Mouse (Mus musculus): ENCODE results near the gene Acot12.

The Acot12 gene

DNA sequence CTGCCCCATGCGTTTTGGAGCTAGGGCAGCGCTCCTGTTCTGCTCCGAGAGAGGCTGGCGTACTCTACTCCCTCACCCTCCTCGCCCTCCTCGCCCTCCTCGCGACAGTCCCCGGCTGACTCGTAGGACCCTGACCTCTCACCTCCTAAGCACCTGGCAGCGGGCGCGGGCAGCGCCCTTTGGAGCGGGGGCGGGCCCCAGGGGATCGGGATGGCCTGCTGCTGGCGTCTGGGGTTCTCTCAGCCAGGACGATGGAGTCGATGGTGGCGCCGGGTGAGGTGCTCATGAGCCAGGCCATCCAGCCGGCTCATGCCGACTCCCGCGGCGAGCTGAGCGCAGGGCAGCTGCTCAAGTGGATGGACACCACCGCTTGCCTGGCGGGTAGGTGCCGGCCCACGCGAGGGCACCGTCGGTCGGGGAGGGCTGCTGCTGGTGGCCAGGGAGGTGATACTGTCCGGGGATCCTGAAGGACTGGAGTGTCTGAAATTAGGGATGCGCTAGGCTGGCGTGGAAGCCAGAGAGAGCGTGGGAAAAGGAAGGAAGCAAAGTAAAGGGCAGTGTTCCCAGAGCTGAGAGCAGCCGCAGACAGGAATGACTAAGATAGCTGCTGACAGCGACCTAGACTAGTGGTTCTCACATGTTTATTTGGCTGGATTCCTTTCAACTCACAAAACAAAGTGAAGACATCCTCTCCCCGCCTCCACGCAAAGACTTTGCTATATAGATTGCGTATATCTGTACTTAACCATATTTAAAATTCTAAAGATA is at the start of gene Acot12:
Gene Acot12 (plus strand): TSS at position 233 of the 768 bp plus-strand sequence.
- peak; percentile 68 to 77 for DNase-seq

DNA sequence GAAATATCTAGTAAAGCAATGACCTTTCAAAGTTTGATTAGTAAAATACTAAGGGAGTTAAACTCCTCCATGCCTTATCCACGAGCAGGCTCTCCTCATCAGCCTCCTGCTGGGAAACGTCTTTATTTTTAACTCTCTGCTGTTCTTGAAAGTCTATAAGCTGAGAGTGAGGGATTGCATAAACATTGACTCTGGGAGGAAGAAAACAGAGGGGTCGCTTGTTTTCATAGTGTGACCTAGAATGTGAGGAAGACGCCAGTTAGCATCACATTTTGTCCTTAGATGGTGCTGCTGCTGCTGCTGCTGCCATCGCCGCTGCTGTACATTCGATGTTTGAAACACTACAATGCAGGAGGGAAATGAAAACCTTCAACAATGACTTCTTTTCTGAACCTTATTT is 47.7 kb upstream of the Acot12 start:
- no peak for DNase-seq

DNA sequence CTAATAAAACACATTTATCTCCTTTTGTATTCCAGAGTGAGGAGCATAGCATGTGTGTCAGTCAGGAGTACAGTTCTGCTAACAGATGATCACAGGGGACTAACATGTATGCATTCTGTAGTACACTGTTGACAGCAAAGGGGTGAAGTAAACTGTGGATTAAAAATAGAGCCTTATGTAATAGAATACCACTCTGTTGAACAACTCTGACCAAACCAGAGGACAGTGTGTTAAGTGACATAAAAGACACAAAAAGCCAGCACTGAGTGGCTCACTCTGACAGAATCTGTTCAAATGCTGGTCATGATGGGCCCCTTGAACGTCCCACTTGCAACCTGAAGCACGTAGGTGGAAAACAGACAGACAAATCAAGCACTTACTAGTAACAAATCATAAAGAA is 45.9 kb upstream of the Acot12 start:
- DNase-seq = no peak

DNA sequence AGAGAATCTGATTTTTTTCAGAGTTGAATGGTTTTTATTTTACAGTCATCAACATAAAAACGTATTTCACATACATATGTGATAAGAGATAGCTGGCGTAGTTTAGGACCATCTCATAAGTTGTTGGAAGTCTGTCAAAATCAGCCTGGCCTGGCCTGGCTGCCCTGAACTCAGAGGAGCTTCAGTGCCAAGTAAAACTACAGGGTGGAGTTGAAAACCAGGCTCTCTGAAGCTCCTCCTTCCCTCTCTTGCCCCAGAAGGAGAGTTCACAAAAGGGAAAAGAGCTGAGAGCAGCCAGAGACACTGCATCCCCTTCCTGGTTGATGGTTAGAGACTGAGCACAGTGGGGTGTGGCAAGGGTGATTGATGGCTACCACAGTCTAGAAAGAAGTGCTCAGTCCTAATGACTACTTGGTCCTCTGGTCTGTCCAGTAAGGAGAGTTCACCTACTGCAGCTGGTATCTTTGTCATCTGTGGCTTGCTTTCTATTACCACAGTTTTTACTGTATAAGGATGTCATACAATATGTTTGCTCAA is 45.1 kb upstream of the Acot12 start:
- no peak for DNase-seq

DNA sequence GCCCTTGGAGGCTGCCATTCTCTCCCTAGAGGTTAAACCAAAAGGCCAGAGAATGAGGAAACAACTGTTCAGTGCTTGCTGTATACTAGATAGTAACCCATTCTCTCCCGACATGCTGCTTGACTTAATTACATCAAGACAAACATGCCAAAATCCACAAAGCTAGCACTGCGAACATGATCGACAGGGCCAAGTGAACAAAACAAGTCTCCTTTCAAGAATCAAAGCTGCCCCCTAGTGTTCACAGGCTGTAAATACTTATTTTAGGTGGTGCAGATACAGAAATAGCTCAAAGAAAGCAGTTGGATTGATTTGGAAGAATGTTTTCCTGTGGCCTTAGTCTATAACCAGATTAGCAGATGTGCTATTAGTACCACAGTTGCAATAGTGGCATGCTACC is 44.3 kb upstream of the Acot12 start:
- peak; percentile 71 to 83 for DNase-seq

DNA sequence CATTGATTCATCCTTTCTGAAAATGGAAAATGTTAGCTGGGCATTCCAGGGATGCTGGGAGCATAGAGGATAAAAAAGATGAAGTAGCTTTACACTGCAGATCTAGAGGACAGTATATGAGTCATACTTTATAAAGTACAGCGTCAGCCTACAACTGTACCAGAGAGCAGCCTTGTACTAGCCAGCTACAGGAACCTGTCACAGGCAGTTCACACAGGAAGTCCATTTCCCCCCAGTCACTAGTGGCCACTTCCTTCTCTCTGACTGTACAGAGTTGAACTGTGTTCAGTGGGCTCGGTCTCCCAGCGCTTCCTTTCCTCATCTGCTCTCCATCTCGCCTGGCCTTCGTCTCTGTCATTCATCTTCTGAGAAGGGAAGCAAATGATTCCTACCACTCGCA is 39.0 kb upstream of the Acot12 start:
- no peak for DNase-seq

DNA sequence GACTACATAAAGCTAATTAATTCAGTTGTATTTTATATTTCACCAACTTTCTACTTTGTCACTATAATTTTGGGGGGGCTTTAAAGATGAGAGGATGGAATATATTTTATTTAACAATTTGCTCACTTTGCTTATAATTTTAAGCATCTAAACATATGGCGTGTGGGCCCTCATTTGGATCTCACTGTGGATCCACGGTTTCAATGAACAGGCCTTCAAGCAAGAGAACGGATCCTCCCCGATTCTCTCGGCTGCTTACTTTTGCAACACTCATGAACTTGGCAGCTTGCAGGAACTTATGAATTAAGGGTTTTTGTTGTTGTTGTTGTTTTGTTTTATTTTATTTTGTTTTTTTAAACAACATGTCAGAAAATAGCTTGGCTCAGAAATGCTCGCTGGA is 21.8 kb upstream of the Acot12 start:
- DNase-seq = no peak

DNA sequence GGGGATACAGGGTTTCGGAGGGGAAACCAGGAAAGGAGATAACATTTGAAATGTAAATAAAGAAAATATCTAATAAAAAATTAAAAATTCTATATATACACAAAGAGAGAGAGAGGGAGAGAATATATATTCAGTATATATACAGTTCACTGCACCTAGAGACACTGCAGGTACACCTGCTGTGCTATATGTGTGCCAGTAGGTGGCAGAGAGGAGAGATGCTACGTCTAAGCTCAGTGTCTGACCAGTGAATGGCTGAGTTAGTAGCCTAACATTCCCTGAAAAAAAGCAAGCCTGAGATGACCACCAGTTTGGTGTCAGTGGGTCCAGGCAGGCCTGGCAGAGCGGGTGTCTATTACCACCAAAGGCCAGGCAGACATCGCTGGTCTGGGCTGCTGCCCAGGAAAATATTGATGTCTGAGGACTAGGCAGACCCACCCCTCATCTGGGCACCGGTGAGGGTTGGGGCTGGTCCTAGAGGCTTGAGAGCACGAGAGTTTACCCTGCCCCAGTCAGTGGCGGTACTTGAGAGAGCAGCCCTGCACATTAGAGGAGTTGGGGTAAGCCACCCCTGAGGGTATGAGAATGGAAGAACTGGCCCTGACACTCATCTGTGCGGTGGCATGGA is 18.1 kb upstream of the Acot12 start:
- peak in 1 of 2 experiments; percentile 24 for DNase-seq

DNA sequence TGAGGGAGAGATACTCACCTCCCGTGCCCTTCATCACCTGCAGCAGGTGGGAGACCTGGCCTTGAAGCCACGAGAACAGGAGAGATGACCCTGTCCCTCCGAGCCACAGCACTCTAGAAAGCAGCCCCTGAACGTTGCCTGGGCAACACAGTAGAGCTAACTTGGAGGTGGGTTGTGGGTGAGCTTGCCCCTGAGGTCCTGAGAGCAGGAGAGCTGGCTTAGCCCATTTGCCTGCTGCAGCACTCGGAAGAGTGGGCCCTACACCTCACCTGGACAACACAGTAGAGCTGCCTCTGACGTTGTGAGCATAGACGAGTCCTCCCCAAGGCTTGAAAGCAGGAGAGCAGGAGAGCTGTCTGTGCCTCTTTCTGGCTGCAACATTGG is 17.6 kb upstream of the Acot12 start:
- DNase-seq = no peak

DNA sequence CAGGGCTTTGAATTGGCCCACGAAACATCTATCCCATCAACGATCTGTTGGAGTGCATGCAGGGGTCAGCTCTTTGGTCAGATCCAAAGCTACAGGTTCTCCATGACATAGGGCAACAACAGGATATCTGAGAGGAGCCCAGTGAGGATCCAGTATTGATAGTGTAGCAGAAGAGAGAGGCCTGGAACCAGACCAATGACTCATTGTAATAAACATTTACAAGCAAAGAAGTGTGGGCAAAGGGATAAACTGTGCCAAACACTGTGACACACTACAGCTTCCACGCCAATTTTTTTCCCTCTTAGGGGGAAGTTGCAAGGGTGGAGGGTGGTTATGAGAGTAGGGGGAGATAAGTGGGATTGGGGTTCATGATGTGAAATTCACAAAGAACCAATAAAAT is 17.1 kb upstream of the Acot12 start:
- DNase-seq = no peak

DNA sequence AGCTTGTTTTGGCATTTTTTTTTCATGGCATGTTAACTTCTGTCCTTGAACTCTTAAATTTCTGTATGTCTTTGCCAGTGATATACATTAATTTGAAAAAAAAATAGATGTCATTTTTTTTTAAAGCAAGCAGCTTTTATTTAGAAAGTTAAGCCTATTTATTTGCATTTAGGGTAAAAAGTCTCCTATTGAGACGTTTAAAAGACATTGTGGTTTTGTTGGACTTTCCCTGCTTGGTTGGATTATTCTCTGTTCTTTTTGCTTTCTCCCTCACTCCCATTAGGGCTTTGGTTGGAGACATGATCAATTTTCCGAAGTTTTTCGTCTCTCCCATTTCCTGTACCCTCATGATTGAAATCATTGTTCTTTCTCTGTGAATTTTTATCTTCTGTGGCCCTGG is 16.2 kb upstream of the Acot12 start:
- no peak for DNase-seq

DNA sequence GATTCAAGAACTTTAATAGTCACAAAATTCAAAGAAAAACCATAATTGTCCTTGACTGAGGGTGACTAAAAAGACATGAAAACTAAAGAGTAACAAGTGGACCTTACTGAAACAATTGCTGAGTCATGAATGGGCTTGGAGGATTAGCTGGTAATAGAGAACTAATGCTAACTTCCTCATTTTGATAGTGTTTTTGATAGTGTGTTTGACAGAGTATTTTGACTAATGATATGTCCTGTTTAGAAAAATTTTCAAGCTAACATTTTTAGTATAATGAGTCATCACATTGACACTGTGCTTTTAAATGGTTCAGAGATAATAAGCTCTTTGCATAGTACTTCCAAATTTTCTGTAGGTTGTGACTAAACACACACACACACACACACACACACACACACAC is 13.4 kb upstream of the Acot12 start:
- DNase-seq = no peak

DNA sequence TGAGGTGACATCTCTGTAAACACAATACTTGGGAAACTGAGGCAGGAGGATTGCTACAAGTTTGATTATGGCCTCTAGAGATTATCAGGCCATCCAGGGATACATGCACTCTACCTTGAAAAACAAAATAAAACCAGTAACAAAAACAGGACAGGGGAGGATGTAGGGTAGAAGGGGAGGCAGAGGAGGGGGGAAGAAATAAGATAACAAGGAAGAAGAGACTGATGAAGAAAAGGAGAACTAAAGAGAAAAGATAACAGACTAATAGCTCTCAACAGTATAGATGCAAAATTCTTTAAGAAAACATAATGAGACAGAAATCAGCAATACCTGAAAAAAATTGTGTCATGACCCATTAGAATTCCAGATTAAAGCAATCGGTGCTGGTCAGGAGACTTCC is 4.1 kb upstream of the Acot12 start:
- DNase-seq = no peak

DNA sequence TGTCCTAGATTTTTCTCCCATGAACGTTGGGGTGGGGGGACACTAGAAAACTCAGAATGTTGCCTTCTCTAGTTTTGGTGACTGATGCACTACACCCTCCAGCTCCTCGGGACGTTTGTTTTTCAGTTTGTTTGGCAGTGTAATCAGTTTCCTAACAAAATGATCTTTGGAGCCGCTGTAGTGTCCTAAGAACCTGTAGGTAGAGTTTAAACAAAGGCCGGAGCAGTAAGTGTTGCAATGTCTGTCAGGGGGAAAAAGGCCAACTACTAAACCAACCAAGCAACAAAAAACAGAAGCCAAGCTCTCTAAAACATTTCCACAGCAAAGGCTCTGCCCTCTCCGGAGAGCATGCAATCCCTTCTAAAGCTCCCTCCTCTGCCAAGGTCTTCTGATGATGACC is 461 bp upstream of the Acot12 start:
- no peak for DNase-seq

DNA sequence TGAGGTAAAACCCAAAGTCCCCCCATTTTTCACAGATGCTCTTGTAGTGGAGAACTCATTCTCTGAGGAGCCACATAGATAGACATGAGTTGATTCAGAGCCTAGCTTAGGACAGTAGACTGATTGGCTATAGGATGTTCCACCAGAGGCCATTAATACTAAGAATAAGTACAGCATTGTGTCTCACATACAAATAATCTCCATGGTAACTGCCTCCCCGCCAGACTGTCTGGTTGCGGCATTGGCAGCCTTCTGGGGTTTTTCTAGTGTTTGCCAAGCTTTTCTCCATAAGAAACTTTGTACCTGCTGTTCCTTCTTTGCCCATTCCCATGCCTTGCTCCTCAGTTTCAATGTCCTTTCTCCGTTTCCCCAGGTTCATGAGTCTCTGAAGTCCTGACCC is 1.9 kb downstream of the Acot12 start:
- DNase-seq = no peak

DNA sequence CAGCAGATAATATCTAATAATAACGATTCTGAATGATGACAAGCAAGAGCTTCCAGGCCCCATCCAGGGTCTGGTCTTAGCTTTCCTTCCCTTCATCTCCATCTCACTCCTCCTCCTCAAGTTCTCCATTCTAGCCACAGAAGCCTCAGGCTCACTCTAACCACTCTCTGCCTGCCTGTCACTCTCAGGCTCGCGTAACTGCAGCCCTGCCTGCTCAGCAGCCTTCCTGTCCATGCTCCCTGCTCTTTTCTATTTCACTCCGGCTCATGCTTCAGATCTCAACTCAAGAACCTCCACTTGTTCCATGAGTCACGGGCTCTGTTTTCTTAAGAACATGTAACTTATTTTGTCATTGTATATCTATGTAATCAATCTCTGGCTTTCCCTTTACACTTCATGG is 5.2 kb downstream of the Acot12 start:
- DNase-seq = no peak

DNA sequence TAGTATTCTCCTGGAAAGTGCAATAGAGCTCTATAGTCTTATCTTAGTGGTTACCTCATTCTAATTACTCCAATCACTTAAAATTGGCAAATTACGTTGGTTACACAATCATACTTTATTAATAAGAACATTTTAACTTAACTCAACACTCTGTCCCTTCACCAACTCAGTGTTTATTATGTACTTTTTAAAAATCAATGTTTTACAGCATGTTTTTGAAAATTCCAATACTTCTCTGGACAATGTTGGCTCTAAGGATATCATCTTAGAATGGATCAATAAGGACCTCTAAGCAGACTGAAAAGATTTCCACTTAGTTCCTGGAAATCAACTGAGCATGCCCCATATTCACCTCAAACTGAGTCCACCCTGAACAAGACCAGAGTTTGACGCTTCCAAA is 7.1 kb downstream of the Acot12 start:
- no peak for DNase-seq

DNA sequence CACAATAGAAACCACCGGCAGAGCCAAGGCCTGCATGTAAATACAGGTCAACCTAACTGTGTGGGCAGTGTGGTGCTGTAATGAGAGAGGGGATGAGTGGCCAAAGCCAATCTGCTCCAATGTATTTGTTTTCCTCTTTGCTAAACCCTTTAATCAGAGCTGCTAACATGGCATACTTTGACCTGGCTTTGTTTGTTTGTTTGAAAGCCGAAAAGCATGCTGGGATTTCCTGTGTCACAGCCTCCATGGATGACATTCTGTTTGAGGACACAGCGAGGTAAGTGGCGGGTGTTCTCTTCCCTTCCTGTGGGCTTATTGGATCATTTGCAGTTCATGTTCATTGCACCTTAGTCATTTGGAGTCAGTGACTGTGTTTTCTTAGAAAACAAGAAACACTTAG is 8.7 kb downstream of the Acot12 start:
- no peak for DNase-seq

DNA sequence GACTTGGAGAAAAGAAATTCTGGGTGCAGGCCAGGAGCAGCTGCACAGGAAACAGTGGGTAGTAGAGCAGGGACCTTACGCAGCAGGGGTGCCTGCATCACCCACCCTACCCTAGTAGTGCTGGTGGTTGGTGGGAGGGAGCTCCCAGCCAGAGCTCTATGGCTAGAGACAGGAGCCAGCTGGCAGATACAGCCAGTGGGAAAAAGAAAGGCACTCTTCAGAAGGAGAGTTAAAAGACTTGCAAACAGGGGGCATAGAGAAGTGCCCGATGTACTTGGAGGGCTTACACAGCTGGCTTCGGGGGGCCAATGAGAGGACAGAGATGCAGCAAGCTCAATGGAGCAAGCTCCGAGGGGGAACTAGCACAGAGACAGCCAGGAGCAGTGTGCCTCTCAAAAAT is 12.4 kb downstream of the Acot12 start:
- peak; percentile 9 to 40 for DNase-seq

DNA sequence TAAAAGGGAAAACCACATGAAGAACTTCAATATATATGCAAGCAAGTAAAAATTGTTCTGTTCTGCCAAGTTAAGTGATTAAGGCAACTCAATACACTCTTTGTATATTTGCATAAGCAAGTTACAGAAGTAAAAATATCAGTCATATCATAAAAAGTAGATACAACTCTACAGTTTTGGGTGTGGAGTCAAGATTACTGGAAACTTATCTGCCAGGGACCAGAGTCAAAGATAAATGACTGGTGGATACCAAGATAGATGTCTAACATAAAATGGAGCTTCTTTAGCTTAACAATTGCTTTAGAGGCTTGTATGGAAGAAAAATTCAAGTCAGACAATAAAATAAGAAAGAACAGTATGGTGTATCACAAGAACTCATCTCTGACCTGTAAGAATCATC is 13.4 kb downstream of the Acot12 start:
- DNase-seq = no peak

DNA sequence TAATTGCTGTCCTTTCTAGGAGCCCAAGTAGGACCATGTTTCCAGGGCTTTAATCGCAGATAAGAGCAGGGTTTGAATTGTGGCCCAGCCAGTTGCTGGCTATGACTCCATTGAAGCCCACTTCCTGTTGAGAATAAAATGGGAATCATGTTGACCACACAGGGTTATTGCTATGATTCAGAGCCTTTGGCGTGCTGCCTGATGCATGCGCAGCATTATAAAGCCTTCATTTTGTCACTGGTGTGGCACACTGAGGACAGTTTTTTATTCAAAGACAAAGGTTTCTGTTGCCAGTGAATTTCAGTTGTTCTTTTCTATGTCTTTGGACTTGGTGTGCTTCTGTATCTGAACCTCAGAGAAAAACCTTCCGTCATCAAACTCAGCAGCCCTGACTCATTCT is 14.9 kb downstream of the Acot12 start:
- DNase-seq = peak in 1 of 2 experiments; percentile 14

DNA sequence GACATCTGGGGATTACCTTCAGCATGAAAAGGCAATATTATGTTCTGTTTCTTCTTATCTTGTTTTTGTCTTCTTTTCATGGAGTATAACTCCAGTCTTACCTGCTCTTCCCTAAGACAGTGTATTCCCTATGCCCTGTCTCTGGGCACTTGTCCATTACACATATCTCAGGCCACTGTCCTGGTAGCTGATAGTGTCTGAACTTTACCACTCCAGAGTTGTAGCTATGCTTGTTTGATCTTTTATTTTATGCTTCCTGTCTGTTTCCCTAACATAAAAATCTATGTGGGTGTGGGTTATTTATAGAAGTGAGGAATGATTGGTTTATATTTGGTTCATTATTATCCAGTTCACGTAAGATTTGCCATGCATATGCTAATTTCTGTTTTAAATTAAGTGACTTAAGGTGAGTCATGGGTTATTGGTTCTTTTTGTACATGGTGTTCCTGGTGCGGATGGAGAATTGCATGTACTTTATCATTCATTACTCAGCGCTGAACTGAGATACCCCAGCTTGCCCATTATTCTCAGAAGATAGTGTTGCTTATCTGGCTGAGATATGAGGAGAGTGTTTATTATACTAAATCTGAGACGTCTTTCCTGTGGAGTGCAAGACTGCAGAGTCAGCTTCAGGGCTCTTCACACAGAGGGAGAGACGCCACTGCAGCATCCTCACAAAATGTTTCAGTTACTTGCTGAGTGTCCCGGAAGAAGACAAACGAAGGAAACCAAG is 17.2 kb downstream of the Acot12 start:
- DNase-seq = no peak

DNA sequence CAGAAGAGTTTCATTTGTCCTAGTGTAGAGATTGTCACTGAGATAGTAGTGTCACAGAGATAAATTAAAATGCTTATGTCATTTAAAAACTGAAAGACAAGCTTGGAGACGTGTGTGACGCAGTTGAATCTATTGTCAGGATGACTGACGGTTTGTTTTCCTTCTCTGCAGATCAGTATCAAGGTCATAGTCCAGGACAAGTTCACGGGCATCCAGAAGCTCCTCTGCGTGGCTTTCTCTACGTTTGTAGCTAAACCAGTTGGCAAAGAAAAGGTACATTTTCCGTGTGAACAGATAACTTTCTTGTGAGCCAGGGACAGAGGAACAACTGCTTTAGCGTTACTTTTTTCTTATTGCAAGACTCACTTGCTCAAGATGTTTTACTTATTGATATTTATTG is 18.5 kb downstream of the Acot12 start:
- no peak for DNase-seq

All from cerebellum, postnatal 10 days (tissue).